11 mouse cellular contexts compared by ENCODE assay signal in genomic region chr12:116580827-116581544, GRCm38 (mm10).
DNase-seq lines count a peak whose midpoint lies in the region; ATAC-seq lines count a peak whose summit lies in the region.
"Had no signal": no experiment of that assay in that cellular context is flagged by ENCODE, and none has a peak within 500 bp of the region (broad histone marks: within the 10 kb centered on the region; RNA-seq: fewer than 3 reads in every experiment).

No protein-coding gene starts in this region.

- no peak overlapping the region for H3K4me3 ChIP-seq in forebrain, embryonic 10.5 days
- no peak overlapping the region for H3K4me3 ChIP-seq in forebrain, embryonic 11.5 days (ENCODE audit: low read depth, low read length)
- no peak overlapping the region for H3K4me3 ChIP-seq in forebrain, embryonic 12.5 days (replicated peaks)
- no peak overlapping the region for H3K4me3 ChIP-seq in intestine, embryonic 15.5 days (replicated peaks)
- H3K4me3 ChIP-seq in neural tube, embryonic 15.5 days (replicated peaks): no peak overlapping the region
- H3K4me3 ChIP-seq: erythroblast, embryonic 14.5 days; liver, embryonic 15.5 days had no signal

- ATAC-seq in forebrain, embryonic 11.5 days (replicated peaks; ENCODE audit: low FRiP score): no peak
- no peak for ATAC-seq in forebrain, embryonic 12.5 days (ENCODE audit: low FRiP score)
- ATAC-seq in intestine, embryonic 15.5 days: 0 out of 2 replicates have a peak, but pooled peaks have one; percentile 52
- 0 out of 2 replicates have a peak, but pooled peaks have one; percentile 29 for ATAC-seq in neural tube, embryonic 15.5 days (ENCODE audit: low FRiP score)
- ATAC-seq in granulocyte monocyte progenitor cell, adult 5-6 weeks (replicated peaks; ENCODE audit: poor library complexity, severe bottlenecking): no peak

- peak overlapping the region; percentile 36; the same call in 1 of the 2 replicates for H3K27ac ChIP-seq in forebrain, embryonic 10.5 days
- no peak overlapping the region for H3K27ac ChIP-seq in forebrain, embryonic 11.5 days (ENCODE audit: low read depth, low read length)
- 0 out of 2 replicates have a peak overlapping the region, but pooled peaks have one; percentile 3 for H3K27ac ChIP-seq in forebrain, embryonic 12.5 days
- peak overlapping the region; percentile 48; the same call in 1 of the 2 replicates for H3K27ac ChIP-seq in intestine, embryonic 15.5 days
- H3K27ac ChIP-seq in neural tube, embryonic 15.5 days (replicated peaks): 0 out of 2 replicates have a peak overlapping the region, but pooled peaks have one; percentile 20
- H3K27ac ChIP-seq: liver, embryonic 15.5 days had no signal

- H3K9me3 ChIP-seq in forebrain, embryonic 10.5 days: no peaks in the 10 kb centered on the region
- H3K9me3 ChIP-seq in forebrain, embryonic 11.5 days (ENCODE audit: control insufficient read depth, low read length): no peaks in the 10 kb centered on the region
- no peaks in the 10 kb centered on the region for H3K9me3 ChIP-seq in forebrain, embryonic 12.5 days
- no peaks in the 10 kb centered on the region for H3K9me3 ChIP-seq in intestine, embryonic 15.5 days
- no peaks in the 10 kb centered on the region for H3K9me3 ChIP-seq in neural tube, embryonic 15.5 days (replicated peaks)
- H3K9me3 ChIP-seq: liver, embryonic 15.5 days had no signal

- no peak for DNase-seq in forebrain, embryonic 10.5 days (ENCODE audit: extremely low spot score, low spot score)
- DNase-seq in forebrain, embryonic 11.5 days (ENCODE audit: low spot score): no peak
- no peak for DNase-seq in adrenal gland, adult 8-10 months
- DNase-seq in frontal cortex, adult 2 months (ENCODE audit: extremely low spot score in 1 of 2, low spot score in 1 of 2): no peak
- DNase-seq: spleen, adult 18-20 months had no signal

- 64% methylated on average over 8 of the region's 8 CpGs for whole genome bisulfite sequencing in forebrain, embryonic 10.5 days
- WGBS in forebrain, embryonic 11.5 days: 56% methylated on average over 8 of the region's 8 CpGs
- WGBS in forebrain, embryonic 12.5 days: 52% methylated on average over 8 of the region's 8 CpGs
- 33% methylated on average over 8 of the region's 8 CpGs for WGBS in intestine, embryonic 15.5 days
- WGBS in neural tube, embryonic 15.5 days: 54% methylated on average over 8 of the region's 8 CpGs

- peaks cover 21% of the 10 kb centered on the region for H3K4me1 ChIP-seq in forebrain, embryonic 10.5 days
- 0 out of 2 replicates have a peak, but pooled peaks cover 3% of the 10 kb centered on the region for H3K4me1 ChIP-seq in forebrain, embryonic 11.5 days (replicated peaks; ENCODE audit: control insufficient read depth, insufficient read depth, low read length)
- H3K4me1 ChIP-seq in forebrain, embryonic 12.5 days: peaks cover 23% of the 10 kb centered on the region
- peaks cover 8% of the 10 kb centered on the region for H3K4me1 ChIP-seq in intestine, embryonic 15.5 days (replicated peaks)
- peaks cover 24% of the 10 kb centered on the region for H3K4me1 ChIP-seq in neural tube, embryonic 15.5 days
- H3K4me1 ChIP-seq: liver, embryonic 15.5 days had no signal

- H3K36me3 ChIP-seq in forebrain, embryonic 10.5 days (replicated peaks): no peaks in the 10 kb centered on the region
- H3K36me3 ChIP-seq in forebrain, embryonic 11.5 days (ENCODE audit: control insufficient read depth, insufficient read depth, low read length): no peaks in the 10 kb centered on the region
- no peaks in the 10 kb centered on the region for H3K36me3 ChIP-seq in forebrain, embryonic 12.5 days (replicated peaks)
- no peaks in the 10 kb centered on the region for H3K36me3 ChIP-seq in intestine, embryonic 15.5 days
- no peaks in the 10 kb centered on the region for H3K36me3 ChIP-seq in neural tube, embryonic 15.5 days
- H3K36me3 ChIP-seq: liver, embryonic 15.5 days had no signal

- no peaks in the 10 kb centered on the region for H3K27me3 ChIP-seq in forebrain, embryonic 10.5 days (ENCODE audit: poor library complexity, severe bottlenecking)
- no peaks in the 10 kb centered on the region for H3K27me3 ChIP-seq in forebrain, embryonic 11.5 days (ENCODE audit: control insufficient read depth, insufficient read depth, low read length)
- no peaks in the 10 kb centered on the region for H3K27me3 ChIP-seq in forebrain, embryonic 12.5 days
- no peaks in the 10 kb centered on the region for H3K27me3 ChIP-seq in intestine, embryonic 15.5 days (replicated peaks)
- H3K27me3 ChIP-seq in neural tube, embryonic 15.5 days (replicated peaks): no peaks in the 10 kb centered on the region
- H3K27me3 ChIP-seq: liver, embryonic 15.5 days had no signal

- no peak overlapping the region for H3K9ac ChIP-seq in forebrain, embryonic 11.5 days (ENCODE audit: low read length)
- H3K9ac ChIP-seq in forebrain, embryonic 12.5 days: no peak overlapping the region
- no peak overlapping the region for H3K9ac ChIP-seq in intestine, embryonic 15.5 days
- no peak overlapping the region for H3K9ac ChIP-seq in neural tube, embryonic 15.5 days (replicated peaks)
- H3K9ac ChIP-seq: liver, embryonic 15.5 days had no signal

- no peak overlapping the region for H3K4me2 ChIP-seq in forebrain, embryonic 11.5 days (ENCODE audit: low read depth, low read length, severe bottlenecking)
- no peak overlapping the region for H3K4me2 ChIP-seq in forebrain, embryonic 12.5 days
- H3K4me2 ChIP-seq in intestine, embryonic 15.5 days (replicated peaks): no peak overlapping the region
- no peak overlapping the region for H3K4me2 ChIP-seq in neural tube, embryonic 15.5 days
- H3K4me2 ChIP-seq: liver, embryonic 15.5 days had no signal

Comparison
In these comparisons a context has a peak if more than half of its experiments do, and no peak if none do; other contexts are left out.
1. ATAC-seq: peak in intestine, embryonic 15.5 days (single experiment) and neural tube, embryonic 15.5 days (single experiment); none in forebrain, embryonic 11.5 days (single experiment), forebrain, embryonic 12.5 days (single experiment) and granulocyte monocyte progenitor cell, adult 5-6 weeks (single experiment).